Mouse (Mus musculus): ENCODE results near the gene Ank3. TPM values are rescaled to one million over a fixed set of nuclear protein-coding genes. Genes with fewer than 3 reads are reported as not detected.

Ank3 gene
- polyA plus RNA-seq, 1 experiment from 2014 or later, result 48.8 TPM

DNA sequence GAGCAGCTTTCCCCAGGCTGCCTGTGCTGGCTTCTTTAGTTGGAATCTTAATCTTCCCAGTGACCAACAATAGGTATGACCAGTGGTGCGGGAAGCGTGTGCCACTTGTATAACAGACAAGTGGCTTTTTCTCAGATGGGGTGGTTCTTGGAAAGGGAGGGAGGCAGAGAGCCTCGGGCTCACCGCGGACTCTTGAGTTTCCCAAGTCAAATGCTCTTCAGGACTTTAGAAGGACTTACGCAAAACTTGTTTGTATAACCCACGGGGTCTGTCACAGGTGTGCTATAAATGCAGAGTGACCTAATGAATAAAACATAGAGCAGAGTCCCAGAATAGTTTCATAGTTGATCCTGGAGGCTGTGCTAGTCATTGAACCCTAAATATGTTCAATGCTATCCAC is 47.4 kb downstream of the Ank3 start:
- Histone ChIP-seq H3K9ac (ENCODE audit: low read depth, low read length) (no peak overlapping the region), H3K9me3 (replicated peaks; ENCODE audit: low read length) (no peaks in the 10 kb centered on the region), H3K36me3 (ENCODE audit: insufficient read depth, low read length) (no peaks in the 10 kb centered on the region), H3K4me3 (replicated peaks; ENCODE audit: low read depth, low read length) (no peak overlapping the region), H3K27ac (no peak overlapping the region), H3K4me1 (replicated peaks; ENCODE audit: insufficient read depth, low read length) (no peaks in the 10 kb centered on the region), H3K4me2 (ENCODE audit: low read length) (no peak overlapping the region), H3K27me3 (ENCODE audit: insufficient read depth, low read length) (no peaks in the 10 kb centered on the region)
- no peak for ATAC-seq (replicated peaks; ENCODE audit: low FRiP score, low read depth)
- WGBS, result 63% methylated on average over 7 of the region's 7 CpGs
- no peak for TF ChIP-seq CTCF (IDR thresholded peaks at IDR 0.05; ENCODE audit: low read depth)
- DNase-seq (ENCODE audit: low spot score), result no peak

- Histone ChIP-seq H3K9ac (ENCODE audit: low read depth, low read length) (no peak overlapping the region), H3K4me3 (replicated peaks; ENCODE audit: low read depth, low read length) (no peak overlapping the region), H3K4me2 (ENCODE audit: low read length) (no peak overlapping the region), H3K9me3 (replicated peaks; ENCODE audit: low read length) (no peaks in the 10 kb centered on the region), H3K27ac (peak overlapping the region; percentile 54; the same call in 1 of the 2 replicates), H3K36me3 (ENCODE audit: insufficient read depth, low read length) (no peaks in the 10 kb centered on the region), H3K4me1 (replicated peaks; ENCODE audit: insufficient read depth, low read length) (no peaks in the 10 kb centered on the region), H3K27me3 (ENCODE audit: insufficient read depth, low read length) (no peaks in the 10 kb centered on the region)
- DNase-seq (ENCODE audit: low spot score) (no peak), ATAC-seq (replicated peaks; ENCODE audit: low FRiP score, low read depth) (no peak)
- TF ChIP-seq CTCF (IDR thresholded peaks at IDR 0.05; ENCODE audit: low read depth), result no peak
- 68% methylated on average over 5 of the region's 5 CpGs for WGBS
These were observed 48.0 kb downstream of the Ank3 start for GRCm38 (mm10) chr10:69446566-69446965.

DNA sequence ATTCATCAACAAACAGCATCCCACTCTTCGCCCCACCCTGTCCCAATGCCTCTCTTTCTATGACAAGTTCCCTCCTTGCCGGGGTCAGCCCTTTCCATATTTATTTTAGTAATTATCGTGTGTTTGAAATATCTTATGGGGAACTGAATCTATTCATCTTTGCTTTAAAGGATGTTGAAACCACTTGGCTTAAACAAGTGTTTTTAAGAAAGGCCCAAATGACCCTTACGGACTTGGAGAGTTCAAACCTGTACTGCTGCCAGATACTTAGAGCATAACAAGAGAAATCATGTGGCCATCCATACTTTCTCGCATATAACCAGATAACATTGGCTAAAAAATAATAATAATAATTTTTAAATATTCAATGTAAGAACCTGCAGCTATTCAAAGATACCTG is 48.7 kb downstream of the Ank3 start:
- Histone ChIP-seq H3K36me3 (ENCODE audit: insufficient read depth, low read length) (no peaks in the 10 kb centered on the region), H3K9ac (ENCODE audit: low read depth, low read length) (no peak overlapping the region), H3K4me1 (replicated peaks; ENCODE audit: insufficient read depth, low read length) (no peaks in the 10 kb centered on the region), H3K9me3 (replicated peaks; ENCODE audit: low read length) (no peaks in the 10 kb centered on the region), H3K27me3 (ENCODE audit: insufficient read depth, low read length) (no peaks in the 10 kb centered on the region), H3K4me2 (ENCODE audit: low read length) (no peak overlapping the region), H3K27ac (no peak overlapping the region), H3K4me3 (replicated peaks; ENCODE audit: low read depth, low read length) (no peak overlapping the region)
- DNase-seq (ENCODE audit: low spot score), result no peak
- no peak for ATAC-seq (replicated peaks; ENCODE audit: low FRiP score, low read depth)
- 88% methylated on average over 5 of the region's 5 CpGs for WGBS
- TF ChIP-seq CTCF (IDR thresholded peaks at IDR 0.05; ENCODE audit: low read depth), result no peak

- Histone ChIP-seq H3K4me3 (replicated peaks; ENCODE audit: low read depth, low read length) (no peak overlapping the region), H3K27me3 (ENCODE audit: insufficient read depth, low read length) (no peaks in the 10 kb centered on the region), H3K9ac (ENCODE audit: low read depth, low read length) (no peak overlapping the region), H3K4me2 (ENCODE audit: low read length) (no peak overlapping the region), H3K36me3 (ENCODE audit: insufficient read depth, low read length) (no peaks in the 10 kb centered on the region), H3K27ac (no peak overlapping the region), H3K9me3 (replicated peaks; ENCODE audit: low read length) (no peaks in the 10 kb centered on the region), H3K4me1 (replicated peaks; ENCODE audit: insufficient read depth, low read length) (no peaks in the 10 kb centered on the region)
- 56% methylated on average over 3 of the region's 3 CpGs for WGBS
- TF ChIP-seq CTCF (IDR thresholded peaks at IDR 0.05; ENCODE audit: low read depth), result no peak
- ATAC-seq (replicated peaks; ENCODE audit: low FRiP score, low read depth) (no peak), DNase-seq (ENCODE audit: low spot score) (no peak)
These were observed 49.6 kb downstream of the Ank3 start for GRCm38 (mm10) chr10:69448174-69448573.

DNA sequence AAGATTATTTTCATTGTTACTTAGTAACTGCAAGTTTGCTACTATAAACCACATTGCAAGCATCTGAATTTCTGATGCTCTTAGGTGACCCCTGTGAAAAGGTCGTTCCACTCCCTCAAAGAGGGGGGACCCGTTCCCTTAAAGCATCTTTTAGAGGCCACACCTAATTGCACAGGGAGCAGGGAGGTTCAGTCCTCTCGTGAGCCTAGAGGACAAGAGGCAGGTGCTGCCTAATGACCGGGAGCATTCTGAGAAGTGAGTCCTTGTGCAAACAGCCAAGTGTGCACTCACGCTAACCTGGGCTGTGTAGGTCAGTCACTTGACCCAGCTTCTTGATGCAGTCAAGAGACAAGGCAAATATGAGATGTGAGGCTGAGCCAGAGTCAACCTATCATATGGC is 52.4 kb downstream of the Ank3 start:
- Histone ChIP-seq H3K27me3 (ENCODE audit: insufficient read depth, low read length) (no peaks in the 10 kb centered on the region), H3K9me3 (replicated peaks; ENCODE audit: low read length) (no peaks in the 10 kb centered on the region), H3K4me1 (replicated peaks; ENCODE audit: insufficient read depth, low read length) (no peaks in the 10 kb centered on the region), H3K9ac (ENCODE audit: low read depth, low read length) (no peak overlapping the region), H3K36me3 (ENCODE audit: insufficient read depth, low read length) (no peaks in the 10 kb centered on the region), H3K4me2 (ENCODE audit: low read length) (no peak overlapping the region), H3K27ac (no peak overlapping the region), H3K4me3 (replicated peaks; ENCODE audit: low read depth, low read length) (no peak overlapping the region)
- WGBS, result 32% methylated on average over 5 of the region's 5 CpGs
- DNase-seq (ENCODE audit: low spot score) (no peak), ATAC-seq (replicated peaks; ENCODE audit: low FRiP score, low read depth) (no peak)
- TF ChIP-seq CTCF (IDR thresholded peaks at IDR 0.05; ENCODE audit: low read depth), result no peak

GRCm38 (mm10) chr10:69452180-69452977 is 53.8 kb downstream of the Ank3 start:
- WGBS, result 43% methylated on average over 9 of the region's 9 CpGs
- H3K4me2 ChIP-seq (ENCODE audit: low read length), result 0 out of 2 replicates have a peak overlapping the region, but pooled peaks have one; percentile 10
- H3K27me3 ChIP-seq (ENCODE audit: insufficient read depth, low read length), result no peaks in the 10 kb centered on the region
- H3K4me3 ChIP-seq (replicated peaks; ENCODE audit: low read depth, low read length), result no peak overlapping the region
- DNase-seq (ENCODE audit: low spot score) (peak; percentile 79), ATAC-seq (replicated peaks; ENCODE audit: low FRiP score, low read depth) (no peak)
- H3K4me1 ChIP-seq (replicated peaks; ENCODE audit: insufficient read depth, low read length), result no peaks in the 10 kb centered on the region
- peak; percentile 84 for TF ChIP-seq CTCF (IDR thresholded peaks at IDR 0.05; ENCODE audit: low read depth)
- no peak overlapping the region for H3K27ac ChIP-seq
- H3K36me3 ChIP-seq (ENCODE audit: insufficient read depth, low read length), result no peaks in the 10 kb centered on the region
- no peak overlapping the region for H3K9ac ChIP-seq (ENCODE audit: low read depth, low read length)
- no peaks in the 10 kb centered on the region for H3K9me3 ChIP-seq (replicated peaks; ENCODE audit: low read length)

All from kidney, postnatal 0 days (tissue).